Mouse (Mus musculus) ES-Bruce4 (cell line): Measurements from ENCODE around the gene Mtch2. TPM values are rescaled to one million over a fixed set of nuclear protein-coding genes. Genes with fewer than 3 reads are reported as not detected.

Source experiments
- H3K27ac ChIP-seq: 2 replicates; pipeline ENCODE4 v1.5.1; 2012; ENCODE audit warnings: low read length, inconsistent platforms; ENCODE audit not compliant: insufficient read depth
- H3K27me3 ChIP-seq: 2 replicates; pipeline ENCODE4 v1.6.1; 2012; ENCODE audit warnings: mild to moderate bottlenecking, low read length, inconsistent platforms; ENCODE audit not compliant: control insufficient read depth, poor library complexity, insufficient read depth, severe bottlenecking
- H3K36me3 ChIP-seq: 2 replicates; pipeline ENCODE4 v1.6.1; 2012; ENCODE audit warnings: inconsistent platforms, mild to moderate bottlenecking, low read length, moderate library complexity; ENCODE audit not compliant: control insufficient read depth, poor library complexity, insufficient read depth, severe bottlenecking
- H3K4me1 ChIP-seq: one replicate; pipeline ENCODE4 v1.8.1; 2011; ENCODE audit warnings: low read length; ENCODE audit not compliant: control insufficient read depth, insufficient read depth
- H3K4me3 ChIP-seq: 2 replicates; pipeline ENCODE4 v1.5.1; 2011; ENCODE audit warnings: low read depth, mild to moderate bottlenecking, low read length
- H3K9ac ChIP-seq: 2 replicates; pipeline ENCODE4 v1.6.1; 2012; ENCODE audit warnings: low read depth, mild to moderate bottlenecking, inconsistent platforms; ENCODE audit not compliant: poor library complexity, severe bottlenecking
- H3K9me3 ChIP-seq: replicated peaks from 2 replicates; pipeline ENCODE4 v1.6.1; 2012; ENCODE audit warnings: mild to moderate bottlenecking, low read length, inconsistent platforms; ENCODE audit not compliant: control insufficient read depth, poor library complexity, insufficient read depth, severe bottlenecking
- CTCF ChIP-seq: IDR thresholded peaks from one replicate; pipeline ENCODE4 v1.8.1; 2011; ENCODE audit warnings: low read depth, low read length
- EP300 ChIP-seq: IDR thresholded peaks from 2 replicates; pipeline ENCODE4 v1.6.1; 2011; ENCODE audit warnings: low read depth, low read length; ENCODE audit not compliant: insufficient read depth
- POLR2A ChIP-seq: IDR thresholded peaks from one replicate; pipeline ENCODE4 v1.8.1; 2011; ENCODE audit warnings: low read length; ENCODE audit not compliant: insufficient read depth
- polyA plus RNA-seq: library from polyadenylated mRNA; stranded (reverse); fragments of >200 nt; gene quantifications from 2 replicates; pipeline ENCODE4 v1.2.4, GENCODE M21; 2011; ENCODE audit warnings: low read depth; ENCODE audit not compliant: missing spikeins, insufficient read depth, insufficient read length

Gene Mtch2
- polyA plus RNA-seq, 1 experiment: 277 TPM

- H3K9ac ChIP-seq: no peak overlapping the region
- TF ChIP-seq EP300 (no peak), POLR2A (no peak), CTCF (no peak)
Measured at GRCm38 (mm10) chr2:90833502-90833901, 13.5 kb upstream of the Mtch2 start.

DNA sequence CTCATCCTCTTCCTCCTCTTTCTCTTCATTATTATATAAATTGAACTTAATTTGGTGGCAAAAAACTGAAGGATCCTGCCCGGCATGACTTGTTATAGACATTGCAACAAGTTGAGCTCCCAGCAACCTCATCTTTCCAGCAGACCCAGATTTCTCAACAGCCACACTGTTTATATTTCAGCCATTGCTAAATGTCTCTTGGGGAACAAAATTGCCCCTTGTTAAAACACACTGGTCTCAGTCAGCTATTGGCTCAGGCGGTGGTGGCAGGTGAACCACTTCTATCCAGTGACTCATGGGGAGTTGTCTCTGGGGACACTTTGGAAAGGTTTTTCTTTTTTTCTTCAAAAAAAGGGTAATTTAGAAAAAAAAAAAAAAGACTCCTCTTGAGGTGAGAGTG lies 8.3 kb upstream of the Mtch2 start:
- no peak overlapping the region for H3K4me3 ChIP-seq
- TF ChIP-seq EP300 (no peak), CTCF (no peak), POLR2A (no peak)
- H3K9me3 ChIP-seq: no peaks in the 10 kb centered on the region
- no peaks in the 10 kb centered on the region for H3K27me3 ChIP-seq
- no peak overlapping the region for H3K27ac ChIP-seq
- no peak overlapping the region for H3K9ac ChIP-seq
- H3K4me1 ChIP-seq: no peaks in the 10 kb centered on the region
- H3K36me3 ChIP-seq: no peaks in the 10 kb centered on the region

More at GRCm38 (mm10) chr2:90833502-90833901, 13.5 kb upstream of the Mtch2 start:
- Histone ChIP-seq H3K9me3 (no peaks in the 10 kb centered on the region), H3K36me3 (no peaks in the 10 kb centered on the region), H3K27me3 (no peaks in the 10 kb centered on the region), H3K27ac (no peak overlapping the region), H3K4me1 (no peaks in the 10 kb centered on the region), H3K4me3 (no peak overlapping the region)

DNA sequence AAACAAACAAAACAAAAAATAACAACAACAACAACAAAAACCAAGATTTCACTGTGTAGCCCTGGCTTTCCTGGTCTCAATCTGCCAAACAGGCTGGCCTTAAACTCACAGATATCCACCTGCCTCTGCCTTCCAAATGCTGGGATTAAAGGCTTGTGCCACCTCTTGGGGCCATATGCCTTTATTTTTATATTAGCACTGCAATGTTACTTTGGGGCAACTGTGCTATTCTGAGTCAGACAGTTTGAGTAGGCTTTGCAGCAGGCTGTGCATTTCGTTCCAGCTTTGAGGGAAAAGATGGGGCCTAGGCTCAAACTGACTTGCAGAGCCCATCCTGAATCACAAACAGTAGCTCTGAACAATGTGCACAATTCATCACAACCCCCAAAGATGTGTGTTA lies 3.3 kb upstream of the Mtch2 start:
- TF ChIP-seq POLR2A (no peak), EP300 (no peak), CTCF (no peak)
- H3K4me1 ChIP-seq: no peaks in the 10 kb centered on the region
- H3K4me3 ChIP-seq: no peak overlapping the region
- H3K27ac ChIP-seq: no peak overlapping the region
- H3K9me3 ChIP-seq: no peaks in the 10 kb centered on the region
- H3K9ac ChIP-seq: no peak overlapping the region
- H3K27me3 ChIP-seq: no peaks in the 10 kb centered on the region
- H3K36me3 ChIP-seq: no peaks in the 10 kb centered on the region

DNA sequence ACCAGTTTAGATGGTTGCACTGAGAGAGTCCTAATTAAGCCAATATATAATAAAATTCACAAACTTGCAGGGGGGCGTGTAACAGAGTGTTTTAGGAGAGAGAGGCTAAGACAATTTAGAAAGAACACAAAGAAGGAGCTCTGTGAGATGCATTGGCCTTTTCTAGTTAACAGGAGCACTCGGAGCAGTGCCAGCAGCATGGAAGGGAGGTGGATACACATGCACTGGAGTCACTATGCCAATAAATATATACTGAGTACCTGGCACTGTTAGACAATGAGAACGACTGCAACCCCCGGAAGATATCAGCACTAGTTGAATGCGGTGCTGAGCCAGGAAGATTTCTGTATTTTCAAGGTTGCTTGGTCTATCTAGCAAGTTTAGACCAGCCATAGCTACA lies 2.7 kb upstream of the Mtch2 start:
- Histone ChIP-seq H3K9me3 (no peaks in the 10 kb centered on the region), H3K4me1 (no peaks in the 10 kb centered on the region), H3K36me3 (peaks cover 2% of the 10 kb centered on the region; the same call in 1 of the 2 replicates), H3K27me3 (no peaks in the 10 kb centered on the region), H3K27ac (no peak overlapping the region), H3K9ac (no peak overlapping the region), H3K4me3 (no peak overlapping the region)
- TF ChIP-seq CTCF (no peak), POLR2A (no peak), EP300 (no peak)

GRCm38 (mm10) chr2:90845234-90845633 lies 1.7 kb upstream of the Mtch2 start:
- H3K9me3 ChIP-seq: no peaks in the 10 kb centered on the region
- TF ChIP-seq POLR2A (no peak), EP300 (no peak), CTCF (no peak)

GRCm38 (mm10) chr2:90846171-90846570 lies 784 bp upstream of the Mtch2 start:
- no peak overlapping the region for H3K27ac ChIP-seq
- peaks cover 14% of the 10 kb centered on the region for H3K36me3 ChIP-seq
- H3K9ac ChIP-seq: peak overlapping the region; percentile 81

More at GRCm38 (mm10) chr2:90845234-90845633, 1.7 kb upstream of the Mtch2 start:
- Histone ChIP-seq H3K9ac (no peak overlapping the region), H3K27me3 (no peaks in the 10 kb centered on the region), H3K4me3 (no peak overlapping the region), H3K36me3 (peaks cover 8% of the 10 kb centered on the region), H3K4me1 (no peaks in the 10 kb centered on the region), H3K27ac (no peak overlapping the region)

More at GRCm38 (mm10) chr2:90846171-90846570, 784 bp upstream of the Mtch2 start:
- no peaks in the 10 kb centered on the region for H3K27me3 ChIP-seq
- no peaks in the 10 kb centered on the region for H3K9me3 ChIP-seq
- no peak overlapping the region for H3K4me3 ChIP-seq
- H3K4me1 ChIP-seq: no peaks in the 10 kb centered on the region
- TF ChIP-seq POLR2A: no peak
